Mouse (Mus musculus) myocyte (in vitro differentiated cells): ENCODE data around the gene Utp11.

Source experiments
- CEBPB ChIP-seq: IDR thresholded peaks from 2 replicates; pipeline ENCODE4 v1.6.1; 2011; ENCODE audit warnings: mild to moderate bottlenecking, moderate library complexity; ENCODE audit not compliant: poor library complexity, insufficient read depth, severe bottlenecking
- E2F4 ChIP-seq: IDR thresholded peaks from one replicate; pipeline ENCODE4 v1.6.1; 2011; ENCODE audit warnings: mild to moderate bottlenecking, control low read depth, moderate library complexity; ENCODE audit not compliant: insufficient read depth
- MAX ChIP-seq: IDR thresholded peaks from one replicate; pipeline ENCODE4 v1.6.1; 2011; ENCODE audit warnings: low read depth, mild to moderate bottlenecking, control low read depth
- MYOD1 ChIP-seq, 3 experiments: IDR thresholded peaks; one replicate each; pipeline ENCODE4 v1.6.1; 2011; ENCODE audit warnings: control low read depth in 2 of 3, low read depth in 2 of 3, mild to moderate bottlenecking in 2 of 3, moderate library complexity in 1 of 3; ENCODE audit not compliant: insufficient read length in 2 of 3, control insufficient read depth in 1 of 3
- MYOG ChIP-seq, 3 experiments: IDR thresholded peaks; one replicate each; pipeline ENCODE4 v1.6.1; 2011; ENCODE audit warnings: control low read depth in 2 of 3, low read depth in 2 of 3, mild to moderate bottlenecking in 2 of 3; ENCODE audit not compliant: insufficient read length in 2 of 3, control insufficient read depth in 1 of 3, insufficient read depth in 1 of 3
- POLR2A ChIP-seq: IDR thresholded peaks from one replicate; pipeline ENCODE4 v1.6.1; 2011; ENCODE audit warnings: low read depth, mild to moderate bottlenecking, control low read depth, moderate library complexity; ENCODE audit not compliant: insufficient read length
- POLR2AphosphoS2 ChIP-seq: IDR thresholded peaks from one replicate; pipeline ENCODE4 v1.6.1; 2011; ENCODE audit warnings: low read depth, control low read depth; ENCODE audit not compliant: insufficient read length
- REST ChIP-seq: IDR thresholded peaks from one replicate; pipeline ENCODE4 v1.6.1; 2011; ENCODE audit warnings: mild to moderate bottlenecking, control low read depth, moderate library complexity; ENCODE audit not compliant: insufficient read depth, insufficient read length
- SRF ChIP-seq: IDR thresholded peaks from one replicate; pipeline ENCODE4 v1.6.1; 2011; ENCODE audit warnings: low read depth; ENCODE audit not compliant: control insufficient read depth, insufficient read length
- TCF12 ChIP-seq: IDR thresholded peaks from one replicate; pipeline ENCODE4 v1.6.1; 2011; ENCODE audit warnings: mild to moderate bottlenecking, control low read depth; ENCODE audit not compliant: poor library complexity, insufficient read depth, severe bottlenecking
- TCF3 ChIP-seq: IDR thresholded peaks from one replicate; pipeline ENCODE4 v1.6.1; 2011; ENCODE audit warnings: low read depth, control low read depth; ENCODE audit not compliant: insufficient read length
- USF1 ChIP-seq: IDR thresholded peaks from one replicate; pipeline ENCODE4 v1.6.1; 2011; ENCODE audit warnings: low read depth, mild to moderate bottlenecking, control low read depth, moderate library complexity

DNA sequence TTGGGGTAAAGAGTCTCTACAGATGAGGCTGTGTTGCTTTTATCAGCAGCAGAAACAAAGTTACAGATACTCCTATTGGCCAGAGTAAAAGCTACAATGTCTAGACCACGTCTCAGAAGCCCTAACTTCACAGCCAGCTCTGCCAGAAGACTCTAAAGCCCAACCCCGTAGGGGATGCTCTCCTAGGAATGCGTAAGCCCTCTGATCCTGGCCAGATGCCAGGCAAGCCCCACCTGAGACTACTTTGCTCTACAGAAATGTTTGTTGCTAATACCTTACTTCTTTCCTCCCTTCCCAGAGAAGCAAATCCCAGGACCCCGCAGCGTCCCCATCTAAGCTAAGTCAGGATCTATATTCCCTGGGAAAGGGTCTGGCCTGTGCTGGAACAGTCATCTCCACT lies 45.5 kb downstream of the Utp11 start:
- no peak for TF ChIP-seq TCF12
- no peak for TF ChIP-seq POLR2A
- TF ChIP-seq USF1: no peak
- TF ChIP-seq MYOG (IDR thresholded peaks at IDR 0.05; ENCODE audit: control insufficient read depth in 1 of 3, insufficient read depth in 1 of 3, insufficient read length in 2 of 3, low read depth in 2 of 3): no peak
- TF ChIP-seq E2F4: no peak
- TF ChIP-seq MAX: no peak
- TF ChIP-seq POLR2AphosphoS2: no peak
- TF ChIP-seq TCF3: no peak
- no peak for TF ChIP-seq CEBPB
- TF ChIP-seq REST: no peak
- no peak for TF ChIP-seq MYOD1 (IDR thresholded peaks at IDR 0.05; ENCODE audit: control insufficient read depth in 1 of 3, insufficient read length in 2 of 3, low read depth in 2 of 3)
- no peak for TF ChIP-seq SRF
